Mouse (Mus musculus): ENCODE measurements around the gene Aoc1. TPM values are rescaled to one million over a fixed set of nuclear protein-coding genes. Genes with fewer than 3 reads are reported as not detected.

The Aoc1 gene
- total and polyA plus RNA-seq, 3 experiments: 1.1 TPM; not detected in 2

DNA sequence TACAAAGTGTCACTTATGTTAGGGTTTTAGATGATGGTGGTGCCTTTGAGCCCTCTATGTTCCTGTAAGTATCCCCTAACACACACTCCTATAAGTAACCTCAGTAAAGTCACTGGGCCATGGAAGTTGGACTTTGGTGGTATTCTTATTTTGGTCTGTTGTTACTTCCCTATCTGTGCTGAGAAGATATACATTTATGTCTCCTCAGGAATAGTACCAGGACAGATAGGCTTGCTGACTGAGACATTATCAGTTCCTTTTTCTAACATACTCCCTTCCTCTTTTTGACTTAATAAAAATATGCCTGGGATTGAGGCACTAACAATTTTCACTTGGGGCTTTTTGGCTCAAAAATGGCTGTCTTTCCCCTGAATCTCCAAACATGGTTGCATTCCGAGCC, 40.3 kb upstream of the Aoc1 start:
- H3K4me3 ChIP-seq: no peak overlapping the region
- intact Hi-C loops (cut with DNase I): no loop called here
- no peaks in the 10 kb centered on the region for H3K27me3 ChIP-seq (ENCODE audit: control insufficient read depth, insufficient read depth, low read length)
- no peak for DNase-seq
- no peaks in the 10 kb centered on the region for H3K79me2 ChIP-seq (replicated peaks; ENCODE audit: control insufficient read depth, insufficient read depth, low read length)
- H3K27ac ChIP-seq: no peak overlapping the region
- no peak for TF ChIP-seq CTCF (IDR thresholded peaks at IDR 0.05)
- no peak for TF ChIP-seq POLR2A (IDR thresholded peaks at IDR 0.05; ENCODE audit: insufficient read depth, low read depth, low read length)
- TF ChIP-seq EP300 (IDR thresholded peaks at IDR 0.05; ENCODE audit: insufficient read depth, low read depth, low read length): no peak
- no peaks in the 10 kb centered on the region; the same call in 1 of the 2 replicates for H3K4me1 ChIP-seq (ENCODE audit: control insufficient read depth, insufficient read depth, low read length)
- no peak overlapping the region for H3K9ac ChIP-seq (ENCODE audit: low read depth, low read length)
- no peaks in the 10 kb centered on the region for H3K36me3 ChIP-seq (ENCODE audit: control insufficient read depth, insufficient read depth, low read length)
- 98% methylated on average over 1 of the region's 1 CpGs for WGBS

GRCm38 (mm10) chr6:48833515-48833914, 39.2 kb upstream of the Aoc1 start:
- no peaks in the 10 kb centered on the region for H3K36me3 ChIP-seq (ENCODE audit: control insufficient read depth, insufficient read depth, low read length)
- TF ChIP-seq CTCF (IDR thresholded peaks at IDR 0.05): no peak
- TF ChIP-seq POLR2A (IDR thresholded peaks at IDR 0.05; ENCODE audit: insufficient read depth, low read depth, low read length): no peak
- TF ChIP-seq EP300 (IDR thresholded peaks at IDR 0.05; ENCODE audit: insufficient read depth, low read depth, low read length): no peak
- WGBS: 93% methylated on average over 4 of the region's 4 CpGs

GRCm38 (mm10) chr6:48835241-48835640, 37.5 kb upstream of the Aoc1 start:
- Histone ChIP-seq H3K79me2 (replicated peaks; ENCODE audit: control insufficient read depth, insufficient read depth, low read length) (no peaks in the 10 kb centered on the region), H3K9ac (ENCODE audit: low read depth, low read length) (no peak overlapping the region), H3K4me3 (no peak overlapping the region), H3K4me1 (ENCODE audit: control insufficient read depth, insufficient read depth, low read length) (no peaks in the 10 kb centered on the region; the same call in 1 of the 2 replicates), H3K27ac (no peak overlapping the region), H3K36me3 (ENCODE audit: control insufficient read depth, insufficient read depth, low read length) (no peaks in the 10 kb centered on the region), H3K27me3 (ENCODE audit: control insufficient read depth, insufficient read depth, low read length) (no peaks in the 10 kb centered on the region)
- no peak for DNase-seq
- TF ChIP-seq POLR2A (IDR thresholded peaks at IDR 0.05; ENCODE audit: insufficient read depth, low read depth, low read length) (no peak), CTCF (IDR thresholded peaks at IDR 0.05) (no peak), EP300 (IDR thresholded peaks at IDR 0.05; ENCODE audit: insufficient read depth, low read depth, low read length) (no peak)
- intact Hi-C loops (cut with DNase I): no loop called here
- 84% methylated on average over 5 of the region's 5 CpGs for WGBS

More at GRCm38 (mm10) chr6:48833515-48833914, 39.2 kb upstream of the Aoc1 start:
- H3K27me3 ChIP-seq (ENCODE audit: control insufficient read depth, insufficient read depth, low read length): no peaks in the 10 kb centered on the region
- no peak for DNase-seq
- H3K79me2 ChIP-seq (replicated peaks; ENCODE audit: control insufficient read depth, insufficient read depth, low read length): no peaks in the 10 kb centered on the region
- H3K27ac ChIP-seq: no peak overlapping the region
- intact Hi-C loops (cut with DNase I): no loop called here
- H3K9ac ChIP-seq (ENCODE audit: low read depth, low read length): no peak overlapping the region
- no peaks in the 10 kb centered on the region; the same call in 1 of the 2 replicates for H3K4me1 ChIP-seq (ENCODE audit: control insufficient read depth, insufficient read depth, low read length)
- no peak overlapping the region for H3K4me3 ChIP-seq

DNA sequence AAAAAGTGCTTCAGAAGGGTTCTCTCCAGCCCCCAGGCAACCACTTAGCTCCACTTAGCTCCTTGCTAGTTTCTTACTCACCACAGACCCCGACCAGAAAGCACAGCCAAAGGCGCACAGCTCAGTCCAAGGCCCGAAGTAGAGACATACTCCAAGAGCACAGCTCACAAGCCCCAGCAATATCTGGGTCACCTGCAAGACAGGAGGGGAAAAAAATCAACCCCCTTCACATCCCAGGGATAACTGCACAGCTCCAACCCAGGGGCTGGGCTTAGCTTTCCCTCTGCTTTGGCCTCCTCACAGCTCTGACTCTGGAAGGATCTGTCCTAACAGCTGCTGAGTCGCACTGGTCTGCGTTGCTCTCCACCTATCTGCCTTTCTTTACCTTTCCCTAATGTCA, 36.5 kb upstream of the Aoc1 start:
- H3K9ac ChIP-seq (ENCODE audit: low read depth, low read length): no peak overlapping the region
- H3K4me3 ChIP-seq: no peak overlapping the region
- no peaks in the 10 kb centered on the region for H3K27me3 ChIP-seq (ENCODE audit: control insufficient read depth, insufficient read depth, low read length)
- no peak for DNase-seq
- no peak overlapping the region for H3K27ac ChIP-seq
- WGBS: 94% methylated on average over 5 of the region's 5 CpGs
- no peaks in the 10 kb centered on the region for H3K36me3 ChIP-seq (ENCODE audit: control insufficient read depth, insufficient read depth, low read length)
- peaks cover 1% of the 10 kb centered on the region; the same call in 1 of the 2 replicates for H3K4me1 ChIP-seq (ENCODE audit: control insufficient read depth, insufficient read depth, low read length)
- no peaks in the 10 kb centered on the region for H3K79me2 ChIP-seq (replicated peaks; ENCODE audit: control insufficient read depth, insufficient read depth, low read length)
- intact Hi-C loops (cut with DNase I): no loop called here
- no peak for TF ChIP-seq POLR2A (IDR thresholded peaks at IDR 0.05; ENCODE audit: insufficient read depth, low read depth, low read length)
- TF ChIP-seq CTCF (IDR thresholded peaks at IDR 0.05): no peak
- TF ChIP-seq EP300 (IDR thresholded peaks at IDR 0.05; ENCODE audit: insufficient read depth, low read depth, low read length): no peak

DNA sequence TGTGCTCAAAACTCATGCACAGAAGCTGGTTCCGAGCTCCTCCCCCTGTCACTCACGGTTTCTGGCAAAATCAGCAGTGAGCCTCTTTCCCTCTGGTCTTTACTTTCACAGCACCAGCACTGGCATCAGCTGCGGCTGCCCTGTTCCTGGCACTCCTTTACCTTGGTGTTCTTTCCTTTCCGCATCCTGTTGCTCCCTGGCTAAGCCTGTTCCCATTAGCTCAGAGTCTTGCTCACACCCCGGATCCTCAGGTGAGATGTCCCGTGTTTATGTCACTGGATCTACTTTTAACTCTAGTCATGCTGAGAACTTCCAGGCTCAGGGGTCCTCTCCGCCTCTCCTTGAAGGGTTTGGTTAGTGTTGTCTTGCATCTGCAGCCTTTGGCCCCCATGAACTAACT, 35.2 kb upstream of the Aoc1 start:
- intact Hi-C loops (cut with DNase I): no loop called here
- H3K27me3 ChIP-seq (ENCODE audit: control insufficient read depth, insufficient read depth, low read length): no peaks in the 10 kb centered on the region

GRCm38 (mm10) chr6:48838321-48839080, 34.2 kb upstream of the Aoc1 start:
- no peaks in the 10 kb centered on the region for H3K27me3 ChIP-seq (ENCODE audit: control insufficient read depth, insufficient read depth, low read length)
- H3K4me1 ChIP-seq (ENCODE audit: control insufficient read depth, insufficient read depth, low read length): peaks cover 4% of the 10 kb centered on the region
- no peak overlapping the region for H3K4me3 ChIP-seq
- H3K9ac ChIP-seq (ENCODE audit: low read depth, low read length): no peak overlapping the region
- no peak for TF ChIP-seq CTCF (IDR thresholded peaks at IDR 0.05)
- no peak for TF ChIP-seq EP300 (IDR thresholded peaks at IDR 0.05; ENCODE audit: insufficient read depth, low read depth, low read length)
- no peak for TF ChIP-seq POLR2A (IDR thresholded peaks at IDR 0.05; ENCODE audit: insufficient read depth, low read depth, low read length)
- H3K27ac ChIP-seq: no peak overlapping the region
- 85% methylated on average over 6 of the region's 6 CpGs for WGBS
- no peak for DNase-seq
- no peaks in the 10 kb centered on the region for H3K36me3 ChIP-seq (ENCODE audit: control insufficient read depth, insufficient read depth, low read length)
- intact Hi-C loops (cut with DNase I): loop anchor here (1.0 kb wide), 1 partner anchor 20 kb away; no protein-coding TSS in a partner anchor
- H3K79me2 ChIP-seq (replicated peaks; ENCODE audit: control insufficient read depth, insufficient read depth, low read length): no peaks in the 10 kb centered on the region

More for the DNA sequence above, 35.2 kb upstream of the Aoc1 start:
- H3K27ac ChIP-seq: no peak overlapping the region
- no peak for DNase-seq
- peaks cover 4% of the 10 kb centered on the region for H3K4me1 ChIP-seq (ENCODE audit: control insufficient read depth, insufficient read depth, low read length)
- H3K9ac ChIP-seq (ENCODE audit: low read depth, low read length): no peak overlapping the region
- TF ChIP-seq POLR2A (IDR thresholded peaks at IDR 0.05; ENCODE audit: insufficient read depth, low read depth, low read length) (no peak), CTCF (IDR thresholded peaks at IDR 0.05) (no peak)
- no peaks in the 10 kb centered on the region for H3K79me2 ChIP-seq (replicated peaks; ENCODE audit: control insufficient read depth, insufficient read depth, low read length)
- no peaks in the 10 kb centered on the region for H3K36me3 ChIP-seq (ENCODE audit: control insufficient read depth, insufficient read depth, low read length)
- no peak overlapping the region for H3K4me3 ChIP-seq
- WGBS: 89% methylated on average over 7 of the region's 7 CpGs

All from heart, adult 2 months (tissue).